Mouse (Mus musculus): ENCODE measurements around the gene Pibf1. TPM values are rescaled to one million over a fixed set of nuclear protein-coding genes. Genes with fewer than 3 reads are reported as not detected.
A peak's percentile ranks its signal among the peaks of the same experiment; 100 is the strongest.

Gene Pibf1
- polyA plus RNA-seq, 1 experiment from 2014 or later: 7.6 TPM

GRCm38 (mm10) chr14:99099967-99100587 lies 853 bp downstream of the Pibf1 start:
- Histone ChIP-seq H3K9ac (ENCODE audit: low read length) (peak overlapping the region; percentile 23), H3K9me3 (ENCODE audit: control insufficient read depth, low read length) (no peaks in the 10 kb centered on the region), H3K27ac (replicated peaks) (no peak overlapping the region), H3K4me1 (replicated peaks; ENCODE audit: control insufficient read depth, insufficient read depth) (0 out of 2 replicates have a peak, but pooled peaks cover 3% of the 10 kb centered on the region), H3K4me2 (replicated peaks; ENCODE audit: low read depth) (peak overlapping the region; percentile 49), H3K36me3 (ENCODE audit: control insufficient read depth, insufficient read depth, low read length) (peaks cover 7% of the 10 kb centered on the region), H3K27me3 (ENCODE audit: control insufficient read depth, insufficient read depth, low read length) (no peaks in the 10 kb centered on the region), H3K4me3 (ENCODE audit: low read depth, low read length) (peak overlapping the region; percentile 94)
- WGBS: 5% methylated on average over 20 of the region's 20 CpGs
- no peak for ATAC-seq (ENCODE audit: low FRiP score, low TSS enrichment)
- TF ChIP-seq EP300 (optimal IDR thresholded peaks at IDR 0.05) (peak; percentile 70), CTCF (IDR thresholded peaks at IDR 0.05; ENCODE audit: low read depth) (no peak)
- no peak for DNase-seq (ENCODE audit: low spot score)

- TF ChIP-seq EP300 (optimal IDR thresholded peaks at IDR 0.05): no peak
- Histone ChIP-seq H3K27me3 (ENCODE audit: control insufficient read depth, insufficient read depth, low read length) (no peaks in the 10 kb centered on the region), H3K27ac (replicated peaks) (no peak overlapping the region), H3K9ac (ENCODE audit: low read length) (no peak overlapping the region), H3K9me3 (ENCODE audit: control insufficient read depth, low read length) (no peaks in the 10 kb centered on the region), H3K4me3 (ENCODE audit: low read depth, low read length) (no peak overlapping the region), H3K36me3 (ENCODE audit: control insufficient read depth, insufficient read depth, low read length) (no peaks in the 10 kb centered on the region; the same call in 1 of the 2 replicates), H3K4me2 (replicated peaks; ENCODE audit: low read depth) (no peak overlapping the region), H3K4me1 (replicated peaks; ENCODE audit: control insufficient read depth, insufficient read depth) (0 out of 2 replicates have a peak, but pooled peaks cover 3% of the 10 kb centered on the region)
- DNase-seq (ENCODE audit: low spot score) (no peak), ATAC-seq (ENCODE audit: low FRiP score, low TSS enrichment) (no peak)
- 93% methylated on average over 4 of the region's 4 CpGs for WGBS
These were observed 3.8 kb downstream of the Pibf1 start for GRCm38 (mm10) chr14:99103050-99103449.

DNA sequence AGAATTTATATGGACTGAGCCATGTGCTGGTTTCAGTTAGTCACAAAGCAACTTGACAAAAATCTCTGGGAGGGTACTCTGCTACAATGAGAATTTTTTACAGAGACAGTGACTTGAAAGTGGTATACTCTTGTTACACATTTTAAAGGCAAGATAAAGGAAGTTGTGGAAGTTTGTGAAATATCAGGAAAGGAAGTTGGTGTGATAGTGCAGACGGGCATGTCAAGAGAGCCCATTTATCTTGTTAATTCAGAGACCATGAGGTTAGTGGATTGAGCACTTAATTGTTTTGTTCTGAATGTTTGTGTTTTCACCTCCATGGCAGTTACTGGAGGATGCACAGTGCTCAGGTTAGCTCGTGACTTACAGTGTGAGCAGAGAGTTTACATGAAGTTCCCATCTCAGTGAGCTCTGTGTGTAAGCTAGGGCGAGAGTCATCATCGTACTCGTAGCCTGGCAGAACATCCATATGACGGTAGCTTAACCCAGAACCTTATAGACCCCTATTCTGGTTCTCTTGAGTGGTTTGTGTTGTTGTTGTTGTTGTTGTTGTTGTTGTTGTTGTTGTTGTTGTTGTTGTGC lies 5.4 kb downstream of the Pibf1 start:
- Histone ChIP-seq H3K36me3 (ENCODE audit: control insufficient read depth, insufficient read depth, low read length) (no peaks in the 10 kb centered on the region; the same call in 1 of the 2 replicates), H3K4me3 (ENCODE audit: low read depth, low read length) (no peak overlapping the region), H3K27ac (replicated peaks) (no peak overlapping the region), H3K27me3 (ENCODE audit: control insufficient read depth, insufficient read depth, low read length) (no peaks in the 10 kb centered on the region), H3K9ac (ENCODE audit: low read length) (no peak overlapping the region), H3K4me2 (replicated peaks; ENCODE audit: low read depth) (no peak overlapping the region), H3K4me1 (replicated peaks; ENCODE audit: control insufficient read depth, insufficient read depth) (no peaks in the 10 kb centered on the region), H3K9me3 (ENCODE audit: control insufficient read depth, low read length) (no peaks in the 10 kb centered on the region)
- no peak for TF ChIP-seq CTCF (IDR thresholded peaks at IDR 0.05; ENCODE audit: low read depth)
- no peak for TF ChIP-seq EP300 (optimal IDR thresholded peaks at IDR 0.05)
- ATAC-seq (ENCODE audit: low FRiP score, low TSS enrichment): no peak
- 96% methylated on average over 6 of the region's 6 CpGs for WGBS
- no peak for DNase-seq (ENCODE audit: low spot score)

GRCm38 (mm10) chr14:99106671-99107070 lies 7.4 kb downstream of the Pibf1 start:
- no peak for ATAC-seq (ENCODE audit: low FRiP score, low TSS enrichment)
- no peak for DNase-seq (ENCODE audit: low spot score)
- Histone ChIP-seq H3K27ac (replicated peaks) (no peak overlapping the region), H3K4me1 (replicated peaks; ENCODE audit: control insufficient read depth, insufficient read depth) (no peaks in the 10 kb centered on the region), H3K27me3 (ENCODE audit: control insufficient read depth, insufficient read depth, low read length) (no peaks in the 10 kb centered on the region), H3K4me3 (ENCODE audit: low read depth, low read length) (no peak overlapping the region), H3K9ac (ENCODE audit: low read length) (no peak overlapping the region), H3K36me3 (ENCODE audit: control insufficient read depth, insufficient read depth, low read length) (peaks cover 4% of the 10 kb centered on the region), H3K9me3 (ENCODE audit: control insufficient read depth, low read length) (no peaks in the 10 kb centered on the region), H3K4me2 (replicated peaks; ENCODE audit: low read depth) (no peak overlapping the region)
- WGBS: 91% methylated on average over 2 of the region's 2 CpGs
- no peak for TF ChIP-seq EP300 (optimal IDR thresholded peaks at IDR 0.05)
- TF ChIP-seq CTCF (IDR thresholded peaks at IDR 0.05; ENCODE audit: low read depth): no peak

DNA sequence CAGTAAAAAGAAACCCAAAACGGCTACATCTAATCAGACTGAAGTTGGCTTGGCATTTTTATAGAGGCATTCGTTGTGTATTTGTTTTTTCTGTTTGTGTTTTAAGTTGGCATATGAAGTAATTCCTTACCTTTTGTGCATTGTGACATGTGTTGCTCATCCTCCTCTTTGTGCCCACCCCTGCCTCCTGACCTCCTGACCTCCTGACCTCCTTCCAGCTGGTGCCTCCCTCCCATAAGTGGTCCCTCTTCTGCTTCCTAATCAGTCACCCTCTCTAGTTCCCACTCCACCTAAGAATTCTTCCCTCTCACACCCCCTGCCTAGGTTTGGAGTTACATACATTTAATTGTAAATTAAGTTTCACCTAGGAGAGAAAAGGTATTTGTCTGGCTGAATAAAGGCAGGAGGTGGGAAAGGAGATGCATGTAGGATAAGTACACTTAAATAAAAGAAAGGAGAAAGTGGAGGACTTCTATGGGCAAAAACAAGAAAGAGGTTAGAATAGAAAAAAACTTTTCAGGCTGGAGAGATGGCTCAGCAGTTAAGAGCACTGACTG lies 8.5 kb downstream of the Pibf1 start:
- H3K36me3 ChIP-seq (ENCODE audit: control insufficient read depth, insufficient read depth, low read length): peaks cover 4% of the 10 kb centered on the region
- 89% methylated on average over 2 of the region's 2 CpGs for WGBS
- DNase-seq (ENCODE audit: low spot score) (no peak), ATAC-seq (ENCODE audit: low FRiP score, low TSS enrichment) (no peak)
- no peak for TF ChIP-seq EP300 (optimal IDR thresholded peaks at IDR 0.05)
- TF ChIP-seq CTCF (IDR thresholded peaks at IDR 0.05; ENCODE audit: low read depth): no peak
- no peak overlapping the region for H3K9ac ChIP-seq (ENCODE audit: low read length)
- H3K4me1 ChIP-seq (replicated peaks; ENCODE audit: control insufficient read depth, insufficient read depth): no peaks in the 10 kb centered on the region
- no peaks in the 10 kb centered on the region for H3K9me3 ChIP-seq (ENCODE audit: control insufficient read depth, low read length)
- H3K4me3 ChIP-seq (ENCODE audit: low read depth, low read length): no peak overlapping the region
- H3K4me2 ChIP-seq (replicated peaks; ENCODE audit: low read depth): no peak overlapping the region
- no peaks in the 10 kb centered on the region for H3K27me3 ChIP-seq (ENCODE audit: control insufficient read depth, insufficient read depth, low read length)
- H3K27ac ChIP-seq (replicated peaks): no peak overlapping the region

DNA sequence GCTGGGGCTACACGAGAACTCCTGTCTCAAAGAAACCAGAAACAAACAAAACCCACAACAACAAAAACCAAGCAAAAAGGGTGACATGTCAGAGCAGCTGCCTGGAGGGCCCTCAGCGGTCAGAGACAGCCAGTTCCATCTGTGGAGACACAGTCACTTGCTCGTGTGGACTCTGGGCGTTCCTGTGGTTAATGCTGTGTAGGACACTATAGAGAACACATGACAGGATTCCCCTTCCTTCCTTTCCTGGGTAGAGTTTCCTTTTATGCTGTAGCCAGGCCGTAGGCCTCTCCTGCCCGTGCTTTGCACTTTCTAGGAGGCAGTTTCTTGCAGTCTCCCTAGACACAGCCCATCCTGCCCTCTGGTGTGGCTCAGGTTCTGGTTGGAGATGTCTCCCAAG lies 9.5 kb downstream of the Pibf1 start:
- no peaks in the 10 kb centered on the region for H3K9me3 ChIP-seq (ENCODE audit: control insufficient read depth, low read length)
- H3K4me2 ChIP-seq (replicated peaks; ENCODE audit: low read depth): no peak overlapping the region
- DNase-seq (ENCODE audit: low spot score) (no peak), ATAC-seq (ENCODE audit: low FRiP score, low TSS enrichment) (no peak)
- H3K4me1 ChIP-seq (replicated peaks; ENCODE audit: control insufficient read depth, insufficient read depth): no peaks in the 10 kb centered on the region
- no peak overlapping the region for H3K9ac ChIP-seq (ENCODE audit: low read length)
- TF ChIP-seq CTCF (IDR thresholded peaks at IDR 0.05; ENCODE audit: low read depth) (no peak), EP300 (optimal IDR thresholded peaks at IDR 0.05) (no peak)
- no peak overlapping the region for H3K4me3 ChIP-seq (ENCODE audit: low read depth, low read length)
- no peaks in the 10 kb centered on the region for H3K27me3 ChIP-seq (ENCODE audit: control insufficient read depth, insufficient read depth, low read length)
- H3K36me3 ChIP-seq (ENCODE audit: control insufficient read depth, insufficient read depth, low read length): peaks cover 4% of the 10 kb centered on the region
- 90% methylated on average over 6 of the region's 6 CpGs for WGBS
- H3K27ac ChIP-seq (replicated peaks): no peak overlapping the region
